Comparison of ENCODE assay signal across 24 mouse cellular contexts in genomic region chr4:132093136-132093535, GRCm38 (mm10). TPM values are rescaled to one million over a fixed set of nuclear protein-coding genes. Genes with fewer than 3 reads are reported as not detected.
A peak's percentile ranks its signal among the peaks of the same experiment; 100 is the strongest.
DNase-seq lines count a peak whose midpoint lies in the region; ATAC-seq lines count a peak whose summit lies in the region.
"Had no signal": no experiment of that assay in that cellular context is flagged by ENCODE, and none has a peak within 500 bp of the region (broad histone marks: within the 10 kb centered on the region; RNA-seq: fewer than 3 reads in every experiment).

No protein-coding gene starts in this region.

- no peak overlapping the region for H3K9ac ChIP-seq in midbrain, embryonic 11.5 days (ENCODE audit: low read length)
- H3K9ac ChIP-seq in midbrain, embryonic 13.5 days (replicated peaks) = no peak overlapping the region
- H3K9ac ChIP-seq: forebrain, postnatal 0 days; limb, embryonic 12.5 days; liver, embryonic 13.5 days; stomach, embryonic 15.5 days had no signal

- intact Hi-C loops in heart, postnatal 10 days (cut with DNase I) = no loop called here
- intact Hi-C loops in heart, postnatal 36 days (cut with DNase I) = loop anchor here (5.0 kb wide), 1 partner anchor 254 kb away; no protein-coding TSS in a partner anchor

- WGBS in midbrain, embryonic 11.5 days = 79% methylated on average over 6 of the region's 6 CpGs
- 83% methylated on average over 6 of the region's 6 CpGs for WGBS in midbrain, embryonic 13.5 days

- H3K36me3 ChIP-seq in midbrain, embryonic 11.5 days (ENCODE audit: control insufficient read depth, insufficient read depth, low read length) = no peaks in the 10 kb centered on the region
- H3K36me3 ChIP-seq in midbrain, embryonic 13.5 days = no peaks in the 10 kb centered on the region
- H3K36me3 ChIP-seq: forebrain, embryonic 10.5 days; heart, embryonic 10.5 days; hindbrain, embryonic 10.5 days; limb, embryonic 12.5 days; liver, embryonic 13.5 days; stomach, embryonic 15.5 days had no signal

- no peaks in the 10 kb centered on the region for H3K27me3 ChIP-seq in midbrain, embryonic 11.5 days (ENCODE audit: control insufficient read depth, insufficient read depth, low read length)
- H3K27me3 ChIP-seq in midbrain, embryonic 13.5 days = no peaks in the 10 kb centered on the region
- H3K27me3 ChIP-seq: limb, embryonic 12.5 days; stomach, embryonic 15.5 days had no signal

- no peak overlapping the region for H3K4me2 ChIP-seq in midbrain, embryonic 11.5 days
- H3K4me2 ChIP-seq in midbrain, embryonic 13.5 days (replicated peaks) = no peak overlapping the region
- H3K4me2 ChIP-seq: limb, embryonic 12.5 days; liver, embryonic 13.5 days; stomach, embryonic 15.5 days had no signal

- H3K9me3 ChIP-seq in midbrain, embryonic 11.5 days (ENCODE audit: control insufficient read depth, low read length) = no peaks in the 10 kb centered on the region
- H3K9me3 ChIP-seq in midbrain, embryonic 13.5 days = no peaks in the 10 kb centered on the region
- H3K9me3 ChIP-seq: forebrain, embryonic 10.5 days; heart, embryonic 10.5 days; hindbrain, embryonic 10.5 days; limb, embryonic 12.5 days; liver, embryonic 13.5 days; stomach, embryonic 15.5 days had no signal

- no peak for ATAC-seq in midbrain, embryonic 11.5 days (ENCODE audit: low FRiP score)
- no peak for ATAC-seq in midbrain, embryonic 13.5 days
- ATAC-seq: forebrain, postnatal 0 days; hindbrain, embryonic 16.5 days had no signal

- no peaks in the 10 kb centered on the region for H3K4me1 ChIP-seq in midbrain, embryonic 11.5 days (ENCODE audit: control insufficient read depth, insufficient read depth, low read length)
- no peaks in the 10 kb centered on the region for H3K4me1 ChIP-seq in midbrain, embryonic 13.5 days (replicated peaks)
- H3K4me1 ChIP-seq: forebrain, embryonic 10.5 days; hindbrain, embryonic 10.5 days; limb, embryonic 12.5 days had no signal

- H3K27ac ChIP-seq in midbrain, embryonic 11.5 days (ENCODE audit: low read depth, low read length) = no peak overlapping the region
- no peak overlapping the region for H3K27ac ChIP-seq in midbrain, embryonic 13.5 days
- H3K27ac ChIP-seq: forebrain, embryonic 10.5 days; heart, embryonic 10.5 days; hindbrain, embryonic 10.5 days; limb, embryonic 12.5 days; liver, embryonic 13.5 days; macrophage; stomach, embryonic 15.5 days had no signal

- DNase-seq in adrenal gland, adult (ENCODE audit: inconsistent age in 2 of 2, low spot score in 1 of 2) = peak; percentile 39 to 58
- no peak for DNase-seq in adrenal gland, postnatal 25 days
- DNase-seq in heart, postnatal 10 days = peak; percentile 17 to 24
- no peak for DNase-seq in heart, postnatal 36 days
- peak; percentile 66 for DNase-seq in midbrain, embryonic 11.5 days (ENCODE audit: low spot score, missing footprints)
- DNase-seq in retina, postnatal 1 day = peak; percentile 88
- DNase-seq in frontal cortex, postnatal 14 days (ENCODE audit: low spot score in 2 of 2) = no peak
- DNase-seq: cerebellum, adult 11 months; cerebellum, postnatal 10 days; forebrain, postnatal 0 days; kidney, adult 18-20 months; liver, embryonic 13.5 days had no signal

- H3K4me3 ChIP-seq in midbrain, embryonic 11.5 days (ENCODE audit: low read depth, low read length) = no peak overlapping the region
- H3K4me3 ChIP-seq in midbrain, embryonic 13.5 days (replicated peaks) = no peak overlapping the region
- H3K4me3 ChIP-seq: forebrain, embryonic 10.5 days; heart, embryonic 10.5 days; hindbrain, embryonic 10.5 days; limb, embryonic 12.5 days; liver, embryonic 13.5 days; stomach, embryonic 15.5 days had no signal

RNA-seq across cellular contexts. Expression of gene Epb41, which starts 18.0 kb away (rescaled TPM):
- 65.5 and 70.8 TPM in 2 replicates for total RNA-seq in adrenal gland, postnatal 25 days (2021)
- 100 to 1,000 TPM in 1 of 2 experiments, 10 to 100 TPM in 1; 86.0 to 131 TPM for total RNA-seq in heart, postnatal 10 days (2021)
- 100 to 1,000 TPM; 144 to 148 TPM for total RNA-seq in heart, postnatal 36 days (2021)
- 210 and 230 TPM in 2 replicates for polyA plus RNA-seq in midbrain, embryonic 11.5 days (2014; fragmentation: Nextera tagmentation; extraction: Ambion mirVana)
- polyA plus RNA-seq in midbrain, embryonic 13.5 days (2015; fragmentation: Nextera tagmentation; extraction: Ambion mirVana) = 120 and 122 TPM in 2 replicates

RNA-seq across cellular contexts. Expression of gene Gm10300, which starts 18.6 kb away (rescaled TPM):
- total RNA-seq in adrenal gland, postnatal 25 days (2021) = 0.61 TPM in 1 of 2 replicates, not detected in the other
- total RNA-seq in heart, postnatal 10 days (2021) = under 1 TPM in 1 of 2 experiments, not detected in 1; 0.10 TPM
- total RNA-seq in heart, postnatal 36 days (2021) = under 1 TPM in 1 of 2 experiments, not detected in 1; 0.11 TPM
- 0.07 TPM in 1 of 2 replicates, not detected in the other for polyA plus RNA-seq in midbrain, embryonic 11.5 days (2014; fragmentation: Nextera tagmentation; extraction: Ambion mirVana)
- polyA plus RNA-seq in midbrain, embryonic 13.5 days (2015; fragmentation: Nextera tagmentation; extraction: Ambion mirVana) = not detected in 2 replicates
- total RNA-seq: left cerebral cortex, postnatal 14 days had no signal
- polyA plus RNA-seq: embryonic facial prominence, embryonic 11.5 days; forebrain, embryonic 10.5 days; forebrain, postnatal 0 days; heart, embryonic 10.5 days; hindbrain, embryonic 16.5 days; neural tube, embryonic 14.5 days had no signal

RNA-seq across cellular contexts. Expression of gene Oprd1, which starts 51.1 kb away (rescaled TPM):
- 1.1 TPM in 2 replicates for total RNA-seq in adrenal gland, postnatal 25 days (2021)
- under 1 TPM; 0.24 to 0.30 TPM for total RNA-seq in heart, postnatal 10 days (2021)
- under 1 TPM; 0.27 to 0.44 TPM for total RNA-seq in heart, postnatal 36 days (2021)
- polyA plus RNA-seq in midbrain, embryonic 11.5 days (2014; fragmentation: Nextera tagmentation; extraction: Ambion mirVana) = 0.04 and 0.08 TPM in 2 replicates
- 0.09 and 0.24 TPM in 2 replicates for polyA plus RNA-seq in midbrain, embryonic 13.5 days (2015; fragmentation: Nextera tagmentation; extraction: Ambion mirVana)
- total RNA-seq: granulocyte monocyte progenitor cell, adult 5-6 weeks had no signal
- polyA plus RNA-seq: forebrain, embryonic 10.5 days had no signal

Comparison
In these comparisons a context has a peak if more than half of its experiments do, and no peak if none do; other contexts are left out.
1. DNase-seq: peak in adrenal gland, adult (2 of 2), heart, postnatal 10 days (2 of 2), midbrain, embryonic 11.5 days (single experiment) and retina, postnatal 1 day (single experiment); none in adrenal gland, postnatal 25 days (single experiment), heart, postnatal 36 days (0 of 2) and frontal cortex, postnatal 14 days (0 of 2).